Mouse (Mus musculus) G1E (cell line): ENCODE results near the gene Vcl.

Experiments used
- CTCF ChIP-seq: IDR thresholded peaks from 2 replicates; pipeline ENCODE4 v1.5.1; 2012; ENCODE audit warnings: low read depth, low read length, inconsistent platforms, mixed read lengths
- GATA2 ChIP-seq: IDR thresholded peaks from 2 replicates; pipeline ENCODE4 v1.6.1; 2012; ENCODE audit warnings: low read depth, low read length, inconsistent platforms, borderline replicate concordance
- POLR2AphosphoS5 ChIP-seq: IDR thresholded peaks from 2 replicates; pipeline ENCODE4 v1.6.1; 2012; ENCODE audit warnings: low read depth, low read length, inconsistent platforms; ENCODE audit not compliant: insufficient replicate concordance
- TAL1 ChIP-seq: conservative IDR thresholded peaks from 2 replicates; pipeline ENCODE4 v1.6.1; 2012; ENCODE audit warnings: low read depth, low read length, inconsistent platforms, mixed read lengths

DNA sequence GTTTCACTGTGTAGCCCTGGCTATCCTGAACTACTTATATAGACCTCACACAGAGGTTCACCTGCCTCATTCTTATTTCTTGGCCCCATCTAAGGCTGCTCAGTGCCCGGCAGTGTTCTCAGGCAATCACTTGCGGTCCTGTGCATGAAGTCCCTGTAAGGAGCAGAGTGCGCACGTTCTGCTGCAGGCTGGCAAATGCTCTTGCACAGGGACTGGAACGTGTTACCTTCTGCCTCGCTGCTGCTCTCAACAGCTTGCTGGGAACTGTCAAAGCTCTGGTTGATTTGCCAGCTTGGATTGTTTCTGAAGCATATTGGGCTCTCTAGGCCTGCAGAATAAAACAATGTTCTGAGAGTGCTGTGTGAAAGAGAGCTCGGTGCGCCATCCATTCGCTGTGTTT, 41.7 kb downstream of the Vcl start:
- TF ChIP-seq CTCF (no peak), TAL1 (no peak), POLR2AphosphoS5 (no peak), GATA2 (no peak)
